Mouse (Mus musculus) myocyte (in vitro differentiated cells): ENCODE results near the gene Pigg. TPM values are rescaled to one million over a fixed set of nuclear protein-coding genes. Genes with fewer than 3 reads are reported as not detected.

Source experiments
- H3K27me3 ChIP-seq: one replicate; pipeline ENCODE4 v1.6.1; 2011; ENCODE audit not compliant: control insufficient read depth, insufficient read depth, insufficient read length
- H3K36me3 ChIP-seq: one replicate; pipeline ENCODE4 v1.6.1; 2011; ENCODE audit not compliant: control insufficient read depth, insufficient read depth
- H3K4me2 ChIP-seq: one replicate; pipeline ENCODE4 v1.6.1; 2011; ENCODE audit warnings: low read depth, control low read depth
- H3K4me3 ChIP-seq: one replicate; pipeline ENCODE4 v1.5.1; 2011; ENCODE audit warnings: mild to moderate bottlenecking, control low read depth, moderate library complexity
- H3K79me2 ChIP-seq: one replicate; pipeline ENCODE4 v1.6.1; 2011; ENCODE audit not compliant: control insufficient read depth, insufficient read depth
- H3ac ChIP-seq: one replicate; pipeline ENCODE4 v1.6.1; 2011; ENCODE audit not compliant: control insufficient read depth, insufficient read length
- CEBPB ChIP-seq: IDR thresholded peaks from 2 replicates; pipeline ENCODE4 v1.6.1; 2011; ENCODE audit warnings: mild to moderate bottlenecking, moderate library complexity; ENCODE audit not compliant: poor library complexity, insufficient read depth, severe bottlenecking
- E2F4 ChIP-seq: IDR thresholded peaks from one replicate; pipeline ENCODE4 v1.6.1; 2011; ENCODE audit warnings: mild to moderate bottlenecking, control low read depth, moderate library complexity; ENCODE audit not compliant: insufficient read depth
- MAX ChIP-seq: IDR thresholded peaks from one replicate; pipeline ENCODE4 v1.6.1; 2011; ENCODE audit warnings: low read depth, mild to moderate bottlenecking, control low read depth
- MYOD1 ChIP-seq, 3 experiments: IDR thresholded peaks; one replicate each; pipeline ENCODE4 v1.6.1; 2011; ENCODE audit warnings: control low read depth in 2 of 3, low read depth in 2 of 3, mild to moderate bottlenecking in 2 of 3, moderate library complexity in 1 of 3; ENCODE audit not compliant: insufficient read length in 2 of 3, control insufficient read depth in 1 of 3
- MYOG ChIP-seq, 3 experiments: IDR thresholded peaks; one replicate each; pipeline ENCODE4 v1.6.1; 2011; ENCODE audit warnings: control low read depth in 2 of 3, low read depth in 2 of 3, mild to moderate bottlenecking in 2 of 3; ENCODE audit not compliant: insufficient read length in 2 of 3, control insufficient read depth in 1 of 3, insufficient read depth in 1 of 3
- POLR2A ChIP-seq: IDR thresholded peaks from one replicate; pipeline ENCODE4 v1.6.1; 2011; ENCODE audit warnings: low read depth, mild to moderate bottlenecking, control low read depth, moderate library complexity; ENCODE audit not compliant: insufficient read length
- POLR2AphosphoS2 ChIP-seq: IDR thresholded peaks from one replicate; pipeline ENCODE4 v1.6.1; 2011; ENCODE audit warnings: low read depth, control low read depth; ENCODE audit not compliant: insufficient read length
- REST ChIP-seq: IDR thresholded peaks from one replicate; pipeline ENCODE4 v1.6.1; 2011; ENCODE audit warnings: mild to moderate bottlenecking, control low read depth, moderate library complexity; ENCODE audit not compliant: insufficient read depth, insufficient read length
- SRF ChIP-seq: IDR thresholded peaks from one replicate; pipeline ENCODE4 v1.6.1; 2011; ENCODE audit warnings: low read depth; ENCODE audit not compliant: control insufficient read depth, insufficient read length
- TCF12 ChIP-seq: IDR thresholded peaks from one replicate; pipeline ENCODE4 v1.6.1; 2011; ENCODE audit warnings: mild to moderate bottlenecking, control low read depth; ENCODE audit not compliant: poor library complexity, insufficient read depth, severe bottlenecking
- TCF3 ChIP-seq: IDR thresholded peaks from one replicate; pipeline ENCODE4 v1.6.1; 2011; ENCODE audit warnings: low read depth, control low read depth; ENCODE audit not compliant: insufficient read length
- USF1 ChIP-seq: IDR thresholded peaks from one replicate; pipeline ENCODE4 v1.6.1; 2011; ENCODE audit warnings: low read depth, mild to moderate bottlenecking, control low read depth, moderate library complexity
- polyA plus RNA-seq: library from polyadenylated mRNA; unstranded; fragments of >200 nt; fragmentation: generic; extraction: Trizol; gene quantifications from one replicate; pipeline ENCODE4 v1.2.1, GENCODE M21; 2012; ENCODE audit warnings: missing spikeins

Gene Pigg
- polyA plus RNA-seq, 1 experiment: 1.8 TPM

DNA sequence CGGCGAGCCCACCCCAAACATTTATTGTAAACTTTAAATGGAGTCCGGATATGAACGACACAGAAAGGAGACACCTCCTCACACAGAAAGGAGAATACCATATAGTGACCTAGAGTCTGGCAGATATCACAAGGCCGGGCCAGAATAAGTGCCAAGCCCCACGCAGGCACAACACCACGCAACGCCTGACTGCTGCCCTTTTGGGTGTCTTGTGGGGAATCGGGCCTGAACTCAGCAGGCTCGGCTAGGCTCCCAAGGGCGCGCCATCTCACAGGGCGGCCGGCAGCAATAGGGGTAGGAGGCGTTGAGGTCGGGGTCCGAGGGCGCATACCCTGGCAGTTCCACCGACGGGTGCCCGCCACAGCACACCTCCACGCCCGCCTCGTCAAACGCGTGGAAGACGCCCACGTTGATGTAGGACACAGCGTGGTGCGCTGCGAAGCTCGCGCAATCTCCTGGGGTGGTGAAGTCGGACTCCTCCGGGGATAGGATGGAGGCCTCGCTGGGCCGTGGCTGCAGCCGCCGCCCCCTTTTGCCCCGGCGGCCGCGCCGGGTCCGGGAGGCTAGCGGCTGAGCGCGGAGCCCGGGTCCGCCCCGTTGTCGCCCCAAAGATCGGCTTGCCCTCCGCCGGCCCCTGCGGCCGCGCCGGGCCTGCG is 54.0 kb downstream of the Pigg start:
- H3K4me3 ChIP-seq: no peak overlapping the region
- peak overlapping the region; percentile 77 for H3K4me2 ChIP-seq
- H3K36me3 ChIP-seq: no peaks in the 10 kb centered on the region
- H3K79me2 ChIP-seq: no peaks in the 10 kb centered on the region
- peak overlapping the region; percentile 17 for H3ac ChIP-seq
- H3K27me3 ChIP-seq: peaks cover 43% of the 10 kb centered on the region
- TF ChIP-seq CEBPB: no peak
- TF ChIP-seq POLR2A: no peak
- TF ChIP-seq USF1: no peak
- no peak for TF ChIP-seq TCF3
- no peak for TF ChIP-seq E2F4
- TF ChIP-seq MAX: no peak
- TF ChIP-seq REST: no peak
- no peak for TF ChIP-seq TCF12
- TF ChIP-seq MYOG (IDR thresholded peaks at IDR 0.05; ENCODE audit: control insufficient read depth in 1 of 3, insufficient read depth in 1 of 3, insufficient read length in 2 of 3, low read depth in 2 of 3): no peak
- no peak for TF ChIP-seq POLR2AphosphoS2

DNA sequence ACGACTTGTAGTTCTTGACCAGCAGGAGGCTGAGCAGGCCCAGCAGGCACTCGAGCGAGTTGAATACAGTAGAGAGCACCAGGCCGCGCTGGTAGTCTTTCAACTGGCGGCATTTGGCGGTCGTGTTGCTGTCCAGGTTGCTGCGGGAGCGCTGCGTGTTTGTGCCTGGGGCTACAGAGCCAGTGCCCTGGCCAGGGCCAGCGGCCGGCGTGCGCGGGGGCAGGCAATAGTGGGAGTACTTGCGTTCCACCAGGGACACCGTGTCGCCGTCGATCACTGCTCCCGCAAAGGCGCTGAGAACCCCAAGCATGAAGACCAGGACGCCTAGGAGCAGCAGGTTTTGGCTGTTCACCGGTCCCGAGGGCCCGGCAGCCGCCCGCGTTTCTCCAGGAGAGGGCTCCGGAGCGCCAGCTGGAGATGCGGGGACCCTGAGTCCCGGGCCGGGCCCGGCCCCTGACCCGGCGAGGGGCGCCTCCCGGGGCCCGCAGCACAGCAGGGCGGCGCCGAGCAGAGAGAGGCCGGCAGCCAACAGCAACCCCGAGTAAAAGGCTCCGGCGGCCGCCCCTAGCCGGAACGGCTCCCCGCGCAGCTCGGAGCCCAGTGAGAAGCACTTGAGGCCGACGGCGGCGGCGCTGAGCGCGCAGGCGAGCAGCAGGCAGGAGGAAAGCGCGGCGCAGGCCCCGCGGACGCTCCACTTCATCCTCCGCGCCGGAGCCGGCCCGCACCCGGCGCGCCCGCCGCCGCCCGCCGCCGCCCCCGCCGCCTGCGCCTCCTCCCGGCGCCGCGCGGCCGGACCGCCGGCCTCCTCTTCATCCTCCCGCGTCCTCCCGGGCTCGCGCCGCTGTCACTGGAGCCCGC is 54.8 kb downstream of the Pigg start:
- peak overlapping the region; percentile 95 for H3K4me2 ChIP-seq
- no peaks in the 10 kb centered on the region for H3K79me2 ChIP-seq
- H3K36me3 ChIP-seq: no peaks in the 10 kb centered on the region
- H3K27me3 ChIP-seq: peaks cover 43% of the 10 kb centered on the region
- TF ChIP-seq POLR2AphosphoS2 (no peak), MYOD1 (IDR thresholded peaks at IDR 0.05; ENCODE audit: control insufficient read depth in 1 of 3, insufficient read length in 2 of 3, low read depth in 2 of 3) (peak in 1 of 3 experiments; percentile 5)
- no peak overlapping the region for H3K4me3 ChIP-seq
- H3ac ChIP-seq: peak overlapping the region; percentile 17

DNA sequence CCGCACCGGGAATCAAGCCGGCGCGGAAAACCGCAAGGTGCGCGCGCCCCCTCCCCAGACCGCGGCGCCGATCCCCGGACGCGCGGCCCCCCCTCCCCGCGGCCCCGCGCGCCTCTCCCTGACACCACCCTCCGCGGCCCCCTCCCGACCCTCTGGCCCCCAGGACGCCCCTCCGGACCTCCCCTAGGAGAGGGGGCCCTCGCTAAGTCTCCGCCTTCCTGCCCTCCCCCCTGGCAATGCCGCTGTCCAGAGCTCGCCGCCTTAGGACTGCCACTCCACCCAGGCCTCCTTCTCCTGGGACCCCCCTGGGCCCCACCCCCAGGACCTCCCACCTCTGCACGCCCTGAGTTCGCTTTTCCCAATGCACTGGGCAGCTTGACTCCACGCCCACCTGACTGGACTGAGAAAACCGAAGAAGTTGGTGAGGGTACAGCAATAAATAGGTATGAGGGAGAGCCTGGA is 55.5 kb downstream of the Pigg start, which contains the start of gene Gm42517:
Gene Gm42517 (minus strand): TSS at position 52 of the 462 bp plus-strand sequence.
- H3K27me3 ChIP-seq: peaks cover 43% of the 10 kb centered on the region
- no peaks in the 10 kb centered on the region for H3K36me3 ChIP-seq
- H3K4me2 ChIP-seq: peak within 1 kb of the TSS; percentile 95
- peak within 1 kb of the TSS; percentile 10 for H3K4me3 ChIP-seq
- no peaks in the 10 kb centered on the region for H3K79me2 ChIP-seq
- TF ChIP-seq MYOG (IDR thresholded peaks at IDR 0.05; ENCODE audit: control insufficient read depth in 1 of 3, insufficient read depth in 1 of 3, insufficient read length in 2 of 3, low read depth in 2 of 3): no peak
- no peak for TF ChIP-seq MYOD1 (IDR thresholded peaks at IDR 0.05; ENCODE audit: control insufficient read depth in 1 of 3, insufficient read length in 2 of 3, low read depth in 2 of 3)
- peak within 1 kb of the TSS; percentile 17 for H3ac ChIP-seq

DNA sequence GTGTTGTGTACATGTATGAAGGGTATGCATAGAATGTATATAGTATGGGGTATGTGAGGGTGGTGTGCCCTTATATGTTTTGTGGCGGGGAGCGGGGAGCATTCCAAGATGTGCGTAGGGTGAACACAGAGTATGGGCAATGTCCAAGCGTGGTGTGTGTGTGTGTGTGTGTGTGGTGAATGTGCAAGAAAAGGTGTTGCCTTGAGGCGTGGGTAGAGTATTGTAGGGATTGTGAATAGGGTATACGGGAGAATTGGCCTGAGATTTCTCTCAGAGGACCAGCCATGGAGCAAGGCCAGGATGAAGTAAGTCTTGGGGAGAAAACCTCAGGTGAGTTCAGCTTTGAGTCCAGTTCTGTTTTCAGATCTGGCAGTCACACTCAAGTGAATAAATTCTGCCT is 56.0 kb downstream of the Pigg start:
- peak overlapping the region; percentile 95 for H3K4me2 ChIP-seq
- H3K27me3 ChIP-seq: peaks cover 43% of the 10 kb centered on the region
- no peaks in the 10 kb centered on the region for H3K36me3 ChIP-seq
- H3K79me2 ChIP-seq: no peaks in the 10 kb centered on the region
- peak overlapping the region; percentile 10 for H3K4me3 ChIP-seq
- H3ac ChIP-seq: peak overlapping the region; percentile 17
- TF ChIP-seq MYOG (IDR thresholded peaks at IDR 0.05; ENCODE audit: control insufficient read depth in 1 of 3, insufficient read depth in 1 of 3, insufficient read length in 2 of 3, low read depth in 2 of 3) (no peak), SRF (no peak), E2F4 (no peak), REST (no peak), USF1 (no peak), CEBPB (no peak), MAX (no peak), POLR2AphosphoS2 (no peak), TCF3 (no peak), TCF12 (no peak), MYOD1 (IDR thresholded peaks at IDR 0.05; ENCODE audit: control insufficient read depth in 1 of 3, insufficient read length in 2 of 3, low read depth in 2 of 3) (no peak), POLR2A (no peak)
